Mouse (Mus musculus) brain, embryonic 14.5 days (tissue): Measurements from ENCODE around the gene Smn1.
"Not testable (repeated sequence)": the region's sequence is repeated elsewhere in the genome, so short reads cannot be mapped to it uniquely, and the experiment has no call there.

Experiments used
- CTCF ChIP-seq: fragments of 200-500 bp; IDR thresholded peaks from 2 replicates; pipeline ENCODE4 v1.5.1; 2012; ENCODE audit warnings: inconsistent platforms, mild to moderate bottlenecking, moderate library complexity, borderline replicate concordance; ENCODE audit not compliant: insufficient read depth, insufficient read length; ENCODE audit errors: extremely low read depth
- POLR2A ChIP-seq: fragments of 200-500 bp; IDR thresholded peaks from 2 replicates; pipeline ENCODE4 v1.6.1; 2012; ENCODE audit warnings: mild to moderate bottlenecking, inconsistent platforms, borderline replicate concordance; ENCODE audit not compliant: poor library complexity, insufficient read depth, insufficient read length, severe bottlenecking; ENCODE audit errors: extremely low read depth

DNA sequence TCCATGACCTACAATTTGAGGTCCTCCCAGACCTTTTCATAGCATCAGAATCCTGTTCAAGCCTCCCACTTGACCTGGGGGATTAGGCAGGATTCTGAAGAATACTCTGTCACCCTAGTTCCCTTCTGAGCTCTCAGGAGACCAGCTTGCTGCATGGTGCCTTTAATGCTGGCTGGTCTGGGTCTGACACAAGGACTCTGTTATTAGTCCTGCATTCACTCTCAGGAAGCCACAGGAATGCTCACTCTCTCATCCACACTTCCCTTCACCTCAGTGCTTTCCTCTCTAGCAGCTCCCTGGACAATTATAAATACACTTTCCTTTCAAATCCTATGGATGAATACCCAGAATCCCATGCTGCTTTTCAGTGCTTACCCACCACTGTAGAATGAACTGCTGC, 37.8 kb downstream of the Smn1 start:
- not testable (repeated sequence) for TF ChIP-seq CTCF, POLR2A
